Mouse (Mus musculus): Measurements from ENCODE around the gene Aoah. TPM values are rescaled to one million over a fixed set of nuclear protein-coding genes. Genes with fewer than 3 reads are reported as not detected.

Gene Aoah
- total and polyA plus RNA-seq, 3 experiments: 0.17 TPM; not detected in 2

DNA sequence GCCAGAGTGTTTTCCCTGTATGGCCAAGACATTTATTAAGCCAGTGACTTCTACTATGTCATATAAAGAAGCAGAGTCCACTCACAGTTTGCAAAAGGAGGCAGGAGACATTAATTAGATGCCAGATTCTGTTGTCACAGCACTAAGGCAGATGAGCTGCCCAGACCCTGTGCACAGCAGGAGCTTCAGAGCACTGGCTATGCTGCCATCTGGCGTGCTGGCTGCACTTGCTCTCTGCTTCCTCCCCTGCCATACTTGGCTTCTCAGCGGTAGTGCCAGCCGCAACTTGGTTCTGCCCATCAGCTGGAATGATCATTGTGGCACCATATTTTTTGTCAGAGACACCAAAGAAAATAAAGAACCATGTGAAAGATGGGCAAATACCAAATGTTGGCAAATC lies 239.3 kb downstream of the Aoah start:
- dilution Hi-C loops (cut with MboI; ENCODE audit: extremely low pct_ligation_motif_present, extremely low pct_unique_long_range_greater_than_20kb, low sequenced_read_pairs) (no loop called here), in situ Hi-C loops (cut with MboI; ENCODE audit: low pct_ligation_motif_present, low pct_unique_long_range_greater_than_20kb, low sequenced_read_pairs) (no loop called here)
- no peak overlapping the region for H3K9ac ChIP-seq (ENCODE audit: insufficient read depth, low read depth)
- no peak overlapping the region for H3K27ac ChIP-seq (ENCODE audit: insufficient read depth, low read depth)
- no peak overlapping the region for H3K4me3 ChIP-seq (replicated peaks in 1 of 3; ENCODE audit: low read depth in 2 of 3, low read length in 2 of 3, poor library complexity in 1 of 3)
- no peaks in the 10 kb centered on the region for H3K9me3 ChIP-seq (replicated peaks; ENCODE audit: low read length)
- H3K4me2 ChIP-seq (ENCODE audit: insufficient read depth, low read depth, poor library complexity, severe bottlenecking): no peak overlapping the region
- no peaks in the 10 kb centered on the region for H3K79me2 ChIP-seq (replicated peaks; ENCODE audit: control insufficient read depth, extremely low read depth, insufficient read depth, poor library complexity, severe bottlenecking)
- no peaks in the 10 kb centered on the region for H3K36me3 ChIP-seq (replicated peaks in 1 of 2; ENCODE audit: control insufficient read depth in 1 of 2, insufficient read depth in 1 of 2, low read length in 1 of 2)
- H3K27me3 ChIP-seq (replicated peaks): no peaks in the 10 kb centered on the region
- TF ChIP-seq SIN3A (IDR thresholded peaks at IDR 0.05; ENCODE audit: low read length) (no peak), CTCF (conservative IDR thresholded peaks at IDR 0.05 in 1 of 2, IDR thresholded peaks at IDR 0.05 in 1 of 2; ENCODE audit: low read depth in 2 of 2, low read length in 2 of 2) (peak in 1 of 2 experiments; percentile 9; a peak in 1 of 4 replicates)
- no peaks in the 10 kb centered on the region for H3K4me1 ChIP-seq (ENCODE audit: control insufficient read depth in 1 of 2, insufficient read depth in 2 of 2)
- no peak for DNase-seq (ENCODE audit: extremely low read depth)

DNA sequence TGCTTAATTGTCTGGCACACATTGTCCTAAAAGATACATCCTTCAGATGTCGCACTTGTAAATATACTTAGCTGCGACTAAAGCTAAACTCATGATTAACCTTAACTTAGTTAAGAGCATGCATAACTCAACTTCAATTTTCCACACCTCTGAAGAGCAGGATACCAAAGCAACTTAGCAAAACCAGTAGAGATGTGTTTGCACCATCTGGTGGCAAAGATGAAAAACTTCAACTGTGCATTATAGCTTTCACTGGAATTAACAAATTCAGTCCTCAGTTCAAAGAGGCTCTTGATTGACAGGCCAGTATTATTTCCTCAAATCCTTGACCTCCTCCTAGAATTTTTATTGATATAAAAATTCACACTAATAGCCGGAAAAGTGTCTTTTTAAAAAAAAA lies 241.1 kb downstream of the Aoah start:
- Histone ChIP-seq H3K79me2 (replicated peaks; ENCODE audit: control insufficient read depth, extremely low read depth, insufficient read depth, poor library complexity, severe bottlenecking) (no peaks in the 10 kb centered on the region), H3K9ac (ENCODE audit: insufficient read depth, low read depth) (no peak overlapping the region), H3K27me3 (replicated peaks) (no peaks in the 10 kb centered on the region), H3K36me3 (replicated peaks in 1 of 2; ENCODE audit: control insufficient read depth in 1 of 2, insufficient read depth in 1 of 2, low read length in 1 of 2) (no peaks in the 10 kb centered on the region), H3K9me3 (replicated peaks; ENCODE audit: low read length) (no peaks in the 10 kb centered on the region), H3K4me3 (replicated peaks in 1 of 3; ENCODE audit: low read depth in 2 of 3, low read length in 2 of 3, poor library complexity in 1 of 3) (no peak overlapping the region), H3K4me1 (ENCODE audit: control insufficient read depth in 1 of 2, insufficient read depth in 2 of 2) (no peaks in the 10 kb centered on the region), H3K4me2 (ENCODE audit: insufficient read depth, low read depth, poor library complexity, severe bottlenecking) (no peak overlapping the region), H3K27ac (ENCODE audit: insufficient read depth, low read depth) (no peak overlapping the region)
- in situ Hi-C loops (cut with MboI; ENCODE audit: low pct_ligation_motif_present, low pct_unique_long_range_greater_than_20kb, low sequenced_read_pairs): no loop called here
- TF ChIP-seq SMC3 (IDR thresholded peaks at IDR 0.05; ENCODE audit: low read depth, low read length): peak; percentile 52
- no peak for TF ChIP-seq IRF4 (IDR thresholded peaks at IDR 0.05; ENCODE audit: low read depth, low read length)
- TF ChIP-seq MEF2A (IDR thresholded peaks at IDR 0.05; ENCODE audit: borderline replicate concordance, low read depth, low read length): no peak
- peak in 1 of 2 experiments; percentile 63; a peak in 2 of 4 replicates for TF ChIP-seq CTCF (conservative IDR thresholded peaks at IDR 0.05 in 1 of 2, IDR thresholded peaks at IDR 0.05 in 1 of 2; ENCODE audit: low read depth in 2 of 2, low read length in 2 of 2)
- peak; percentile 65 for TF ChIP-seq RAD21 (IDR thresholded peaks at IDR 0.05; ENCODE audit: low read depth, low read length)
- dilution Hi-C loops (cut with MboI; ENCODE audit: extremely low pct_ligation_motif_present, extremely low pct_unique_long_range_greater_than_20kb, low sequenced_read_pairs): no loop called here
- DNase-seq (ENCODE audit: extremely low read depth): peak; percentile 5

DNA sequence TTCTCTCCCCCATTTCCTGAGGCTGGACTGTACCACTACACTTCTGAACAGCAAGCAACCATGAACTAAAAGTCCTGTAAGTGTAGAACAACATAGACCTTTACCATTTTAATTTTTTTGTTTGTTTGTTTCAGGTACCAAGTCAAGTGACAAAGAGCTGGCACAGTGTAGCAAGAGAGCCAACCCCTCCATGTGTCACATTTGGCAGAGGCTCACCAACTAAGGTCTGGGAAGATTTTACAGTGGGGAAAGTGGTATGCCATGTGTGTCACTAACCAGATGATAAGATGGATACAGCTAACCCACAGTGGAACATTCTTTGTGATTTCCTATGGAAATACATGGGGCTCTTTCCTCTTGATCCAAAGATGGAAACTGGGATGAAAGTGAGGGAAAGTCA lies 242.1 kb downstream of the Aoah start:
- Histone ChIP-seq H3K4me3 (replicated peaks in 1 of 3; ENCODE audit: low read depth in 2 of 3, low read length in 2 of 3, poor library complexity in 1 of 3) (no peak overlapping the region), H3K27me3 (replicated peaks) (no peaks in the 10 kb centered on the region), H3K9ac (ENCODE audit: insufficient read depth, low read depth) (no peak overlapping the region), H3K4me2 (ENCODE audit: insufficient read depth, low read depth, poor library complexity, severe bottlenecking) (no peak overlapping the region), H3K36me3 (replicated peaks in 1 of 2; ENCODE audit: control insufficient read depth in 1 of 2, insufficient read depth in 1 of 2, low read length in 1 of 2) (no peaks in the 10 kb centered on the region), H3K9me3 (replicated peaks; ENCODE audit: low read length) (no peaks in the 10 kb centered on the region), H3K4me1 (ENCODE audit: control insufficient read depth in 1 of 2, insufficient read depth in 2 of 2) (no peaks in the 10 kb centered on the region), H3K27ac (ENCODE audit: insufficient read depth, low read depth) (no peak overlapping the region), H3K79me2 (replicated peaks; ENCODE audit: control insufficient read depth, extremely low read depth, insufficient read depth, poor library complexity, severe bottlenecking) (no peaks in the 10 kb centered on the region)
- in situ Hi-C loops (cut with MboI; ENCODE audit: low pct_ligation_motif_present, low pct_unique_long_range_greater_than_20kb, low sequenced_read_pairs) (no loop called here), dilution Hi-C loops (cut with MboI; ENCODE audit: extremely low pct_ligation_motif_present, extremely low pct_unique_long_range_greater_than_20kb, low sequenced_read_pairs) (no loop called here)
- TF ChIP-seq CHD1 (IDR thresholded peaks at IDR 0.05; ENCODE audit: low read depth, low read length) (no peak), MAX (IDR thresholded peaks at IDR 0.05; ENCODE audit: low read length) (no peak), ZC3H11A (IDR thresholded peaks at IDR 0.05; ENCODE audit: low read depth, low read length) (no peak)
- no peak for DNase-seq (ENCODE audit: extremely low read depth)

Measured in CH12.LX (cell line).